Mouse (Mus musculus): ENCODE results near the gene Itsn1. TPM values are rescaled to one million over a fixed set of nuclear protein-coding genes. Genes with fewer than 3 reads are reported as not detected.

The Itsn1 gene
- total RNA-seq, 2 experiments from 2014 or later, result 40.5 to 53.6 TPM

DNA sequence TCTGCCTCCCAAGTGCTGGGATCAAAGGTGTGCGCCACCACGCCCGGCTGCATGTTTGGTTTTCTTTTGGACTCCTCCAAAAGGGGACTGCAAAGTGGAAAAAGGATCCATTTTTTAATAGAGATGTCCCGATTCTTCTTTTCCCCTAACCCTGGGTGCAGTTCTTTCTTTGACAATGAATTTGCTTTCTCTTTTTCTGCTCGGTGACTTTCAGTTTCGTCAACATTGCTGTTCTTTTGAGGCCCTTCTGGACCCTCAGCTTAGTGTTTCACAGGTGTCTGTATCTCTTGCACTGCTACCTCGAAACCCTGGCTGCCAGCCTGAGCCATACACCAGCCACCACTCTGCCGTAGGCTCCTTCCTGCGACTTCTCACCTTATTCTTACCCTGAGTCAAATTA, 66.5 kb downstream of the Itsn1 start:
- intact Hi-C loops (cut with DNase I), result loop anchor here (5.0 kb wide), 1 partner anchor 53 kb away; no protein-coding TSS in a partner anchor
- DNase-seq, result no peak

DNA sequence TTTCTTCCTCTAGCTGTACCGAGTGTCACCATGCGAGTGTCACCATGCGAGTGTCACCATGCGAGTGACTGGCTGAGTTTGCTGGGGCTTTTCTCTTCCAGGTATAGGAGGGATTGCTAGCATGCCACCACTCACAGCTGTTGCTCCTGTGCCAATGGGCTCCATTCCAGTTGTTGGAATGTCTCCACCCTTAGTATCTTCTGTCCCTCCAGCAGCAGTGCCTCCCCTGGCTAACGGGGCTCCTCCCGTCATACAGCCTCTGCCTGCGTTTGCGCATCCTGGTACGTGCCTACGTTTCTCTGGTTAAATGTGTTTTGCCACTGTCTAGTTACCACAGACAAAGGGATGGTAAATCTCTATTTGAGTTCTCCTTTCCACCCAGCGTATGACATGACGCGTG, 72.3 kb downstream of the Itsn1 start:
- intact Hi-C loops (cut with DNase I), result loop anchor here (5.0 kb wide), 1 partner anchor 69 kb away; no protein-coding TSS in a partner anchor
- peak in 1 of 2 experiments; percentile 61 for DNase-seq

DNA sequence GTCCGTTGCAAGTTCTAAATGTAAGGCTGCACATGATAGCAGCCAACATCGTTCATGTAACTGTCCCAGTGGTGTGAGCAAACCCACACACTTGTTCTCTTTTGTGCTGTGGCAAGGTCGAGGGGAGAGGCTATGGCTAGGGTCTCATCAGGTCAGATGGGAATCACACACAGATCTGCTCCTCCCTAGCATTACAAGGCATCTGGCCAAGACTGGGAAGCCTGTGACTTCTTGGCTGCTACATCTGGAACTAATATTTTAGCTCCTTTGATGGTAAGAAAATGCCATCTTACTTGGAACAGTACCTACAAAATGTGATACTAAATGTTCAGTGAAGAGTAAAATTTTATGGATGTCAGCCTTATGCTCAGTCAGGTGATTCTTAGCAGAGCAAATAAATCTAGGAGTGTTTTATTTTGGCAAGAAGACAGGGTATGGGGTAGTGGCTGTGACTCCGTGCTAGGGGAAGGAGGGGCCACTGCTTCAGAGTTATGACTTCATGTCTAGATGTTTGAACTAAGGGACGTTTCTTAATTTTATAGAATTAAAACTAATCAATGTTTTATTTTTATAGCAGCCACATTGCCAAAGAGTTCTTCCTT, 73.5 kb downstream of the Itsn1 start:
- intact Hi-C loops (cut with DNase I), result loop anchor here (5.0 kb wide), 1 partner anchor 70 kb away; no protein-coding TSS in a partner anchor
- DNase-seq, result no peak

DNA sequence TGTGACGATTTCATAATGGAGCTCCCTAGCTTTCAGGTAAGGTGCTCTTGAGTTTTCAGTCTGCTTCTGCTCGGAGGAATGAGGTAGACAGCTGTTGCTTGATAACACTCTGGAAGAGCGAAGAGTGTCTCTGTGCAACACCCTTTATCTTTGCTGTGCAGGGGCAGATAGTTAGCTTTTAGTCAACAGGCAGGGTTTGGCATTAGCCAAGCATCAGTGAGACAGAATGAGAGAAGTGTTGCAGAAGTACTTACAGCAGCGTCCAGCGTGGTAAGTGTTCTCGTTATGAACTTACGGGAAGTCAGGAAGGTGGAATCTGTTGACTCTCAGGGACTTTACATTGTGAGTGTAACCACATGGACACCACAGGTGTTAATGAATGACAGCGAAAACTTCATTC, 75.3 kb downstream of the Itsn1 start:
- DNase-seq, result no peak
- intact Hi-C loops (cut with DNase I), result loop anchor here (5.0 kb wide), 1 partner anchor 72 kb away; no protein-coding TSS in a partner anchor

DNA sequence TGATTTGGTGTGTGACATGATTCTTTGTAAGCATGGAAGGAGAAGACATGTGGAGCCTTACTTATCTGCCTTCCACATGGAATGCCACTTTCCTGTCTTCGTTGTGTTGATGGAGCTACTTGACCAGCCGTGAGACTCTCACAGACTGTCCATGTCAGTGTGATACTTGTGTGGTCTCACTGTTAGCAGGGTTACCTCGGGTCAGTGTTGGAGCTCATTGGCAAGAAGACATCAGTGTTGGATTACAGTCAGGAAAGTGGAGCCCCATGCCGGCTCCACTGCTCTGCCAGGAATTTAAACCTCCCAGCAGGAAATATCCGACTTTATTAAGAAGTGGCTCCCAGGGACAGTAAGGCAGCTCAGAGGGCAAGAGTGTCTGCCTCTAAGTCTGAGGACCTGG, 75.8 kb downstream of the Itsn1 start:
- intact Hi-C loops (cut with DNase I), result loop anchor here (5.0 kb wide), 1 partner anchor 73 kb away; no protein-coding TSS in a partner anchor
- peak; percentile 35 to 64 for DNase-seq

DNA sequence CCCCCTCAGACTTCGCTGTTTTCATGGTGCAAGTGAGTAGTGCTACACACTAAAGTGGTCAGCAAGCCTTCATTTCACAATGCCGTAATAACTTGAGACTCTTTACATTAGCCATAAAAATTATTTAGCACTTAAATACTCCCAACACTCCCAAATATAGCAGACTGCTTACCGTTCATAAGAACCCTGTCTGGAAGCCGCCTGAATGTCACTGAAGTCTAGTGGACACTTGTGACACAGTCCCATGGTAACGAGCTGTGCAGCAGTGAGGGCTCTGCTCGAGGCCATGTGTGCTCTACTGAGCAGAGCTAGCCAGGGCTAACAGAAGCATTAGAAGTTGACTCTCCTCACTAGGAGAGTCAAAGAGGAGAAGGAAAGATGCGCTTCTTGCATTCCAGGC, 81.2 kb downstream of the Itsn1 start:
- no peak for DNase-seq
- intact Hi-C loops (cut with DNase I), result no loop called here

DNA sequence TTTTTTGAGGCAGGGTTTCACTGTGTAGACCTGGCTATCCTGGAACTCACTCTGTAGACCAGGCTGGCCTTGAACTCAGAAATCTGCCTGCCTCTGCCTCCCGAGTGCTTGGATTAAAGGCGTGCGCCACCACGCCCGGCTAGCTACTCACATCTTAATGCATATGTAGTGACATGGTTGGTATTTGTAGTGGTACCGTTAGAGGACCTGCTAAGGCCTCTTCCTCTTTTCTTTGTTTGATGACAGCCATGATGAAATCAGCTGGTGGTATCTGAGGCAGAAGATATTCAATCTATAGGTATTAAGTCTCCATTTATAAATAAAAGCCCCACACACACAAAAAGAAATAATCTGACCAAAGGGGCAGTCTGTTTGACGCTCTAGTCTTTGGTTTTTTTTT, 82.3 kb downstream of the Itsn1 start:
- no peak for DNase-seq
- intact Hi-C loops (cut with DNase I), result no loop called here

DNA sequence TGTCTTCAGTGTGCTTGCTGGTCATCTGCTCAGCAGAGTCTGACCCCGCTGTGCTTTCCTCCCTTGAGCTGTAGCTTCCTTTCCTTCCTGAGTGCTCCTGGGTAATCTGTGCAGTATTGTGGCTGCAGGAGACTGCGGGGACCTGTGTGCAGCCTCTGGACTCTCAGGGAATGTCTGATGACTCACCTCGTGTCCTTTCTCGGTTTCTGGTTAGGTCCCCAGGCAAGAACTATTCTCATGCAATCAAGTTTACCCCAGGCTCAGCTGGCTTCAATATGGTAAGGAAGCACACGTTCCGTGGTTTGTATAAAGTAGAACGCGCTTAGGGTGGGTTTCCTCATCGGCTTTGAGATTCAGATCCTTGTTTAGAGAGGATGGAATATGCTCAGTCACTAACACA, 82.8 kb downstream of the Itsn1 start:
- intact Hi-C loops (cut with DNase I), result no loop called here
- DNase-seq, result no peak

DNA sequence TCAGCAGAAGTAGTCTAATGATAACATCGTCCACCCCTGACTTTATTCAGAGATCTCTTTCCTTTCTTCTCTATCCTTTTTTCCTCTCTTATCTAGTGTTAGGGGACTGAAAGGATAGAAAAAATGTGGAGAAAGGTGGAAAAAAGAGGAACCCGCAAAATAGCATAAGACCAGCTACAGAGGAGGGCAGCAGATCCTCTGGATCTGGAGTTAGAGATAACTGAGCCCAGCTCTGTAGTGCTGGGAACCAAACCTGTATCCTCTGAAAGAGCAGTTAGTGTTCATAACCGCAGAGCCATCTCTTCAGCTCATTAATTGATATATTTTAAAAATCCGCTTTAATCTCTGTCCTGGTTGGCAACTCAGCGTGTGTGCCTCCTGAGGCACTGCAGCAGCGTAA, 84.5 kb downstream of the Itsn1 start:
- no peak for DNase-seq
- intact Hi-C loops (cut with DNase I), result no loop called here

DNA sequence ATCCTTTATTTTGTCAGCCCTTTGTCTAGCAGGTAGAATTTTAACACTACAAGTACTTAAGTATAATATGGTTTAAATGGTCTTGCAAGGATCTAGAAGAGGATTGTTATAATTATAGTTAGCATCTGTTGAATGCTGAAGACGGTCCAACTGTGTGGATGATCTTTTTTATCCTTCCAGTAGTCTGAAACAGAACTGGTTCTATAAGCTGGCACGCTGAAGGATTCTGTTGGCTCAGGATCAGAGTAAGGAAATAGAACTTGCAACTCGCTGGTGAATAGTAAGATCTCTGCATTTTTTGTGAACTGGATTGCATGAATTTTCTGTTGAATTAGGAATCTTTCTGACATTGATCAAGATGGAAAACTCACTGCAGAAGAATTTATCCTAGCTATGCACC, 86.0 kb downstream of the Itsn1 start:
- intact Hi-C loops (cut with DNase I), result no loop called here
- no peak for DNase-seq

DNA sequence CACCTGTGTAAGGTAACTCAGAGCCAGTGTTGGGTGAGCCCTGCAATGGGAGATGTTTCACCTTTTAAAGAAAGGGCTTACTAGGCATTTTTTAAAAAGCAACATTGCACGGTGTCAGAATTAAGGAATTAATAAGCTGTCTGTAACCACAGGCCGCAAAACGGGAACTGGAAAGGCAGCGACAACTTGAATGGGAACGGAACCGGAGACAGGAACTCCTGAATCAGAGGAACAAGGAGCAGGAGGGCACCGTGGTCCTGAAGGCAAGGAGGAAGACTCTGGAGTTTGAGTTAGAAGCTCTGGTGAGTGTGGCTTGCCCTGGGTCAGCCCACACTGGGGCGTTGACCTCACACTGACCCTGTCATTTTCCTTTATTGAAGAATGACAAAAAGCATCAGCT, 91.2 kb downstream of the Itsn1 start:
- DNase-seq, result no peak
- intact Hi-C loops (cut with DNase I), result no loop called here

DNA sequence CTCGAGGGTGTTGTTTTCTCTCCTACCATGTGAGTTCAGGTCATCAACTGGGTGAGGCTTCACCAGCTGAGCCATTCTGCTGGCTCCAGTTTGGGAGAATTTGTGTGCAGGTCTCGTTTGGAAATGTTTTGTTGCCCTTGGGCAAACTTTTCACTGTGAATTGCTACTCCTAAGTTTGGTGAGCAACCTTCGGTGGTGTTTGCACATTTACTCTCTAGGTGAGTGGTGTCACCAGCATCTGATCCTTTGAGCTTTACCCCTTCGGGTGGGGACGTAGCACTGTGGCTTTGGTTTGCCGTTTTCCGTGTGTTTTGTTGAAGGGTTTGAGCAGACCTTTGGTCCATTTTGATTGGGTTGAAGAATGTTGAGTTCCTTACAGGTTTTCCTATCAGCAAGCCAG, 93.2 kb downstream of the Itsn1 start:
- intact Hi-C loops (cut with DNase I), result no loop called here
- no peak for DNase-seq

DNA sequence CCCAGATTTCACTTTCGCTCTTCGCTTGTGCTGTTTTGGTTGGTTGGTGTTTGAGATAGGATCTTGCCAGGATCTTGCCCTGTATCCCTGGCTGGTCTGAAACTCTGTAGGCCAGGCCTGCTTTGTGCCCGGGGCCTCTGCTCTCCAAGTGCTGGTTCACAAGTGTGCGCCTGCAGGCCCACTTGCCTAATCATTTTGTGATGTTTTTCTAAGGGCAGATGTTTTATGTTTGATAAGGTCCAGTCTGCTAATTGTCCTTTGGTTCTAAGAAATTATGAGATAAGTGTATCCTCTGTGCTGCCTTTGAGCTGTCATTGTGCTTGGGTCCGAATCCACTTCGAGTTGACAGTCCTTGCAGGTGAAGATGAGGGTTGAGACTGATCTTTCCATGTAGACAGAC, 93.7 kb downstream of the Itsn1 start:
- DNase-seq, result no peak
- intact Hi-C loops (cut with DNase I), result no loop called here

DNA sequence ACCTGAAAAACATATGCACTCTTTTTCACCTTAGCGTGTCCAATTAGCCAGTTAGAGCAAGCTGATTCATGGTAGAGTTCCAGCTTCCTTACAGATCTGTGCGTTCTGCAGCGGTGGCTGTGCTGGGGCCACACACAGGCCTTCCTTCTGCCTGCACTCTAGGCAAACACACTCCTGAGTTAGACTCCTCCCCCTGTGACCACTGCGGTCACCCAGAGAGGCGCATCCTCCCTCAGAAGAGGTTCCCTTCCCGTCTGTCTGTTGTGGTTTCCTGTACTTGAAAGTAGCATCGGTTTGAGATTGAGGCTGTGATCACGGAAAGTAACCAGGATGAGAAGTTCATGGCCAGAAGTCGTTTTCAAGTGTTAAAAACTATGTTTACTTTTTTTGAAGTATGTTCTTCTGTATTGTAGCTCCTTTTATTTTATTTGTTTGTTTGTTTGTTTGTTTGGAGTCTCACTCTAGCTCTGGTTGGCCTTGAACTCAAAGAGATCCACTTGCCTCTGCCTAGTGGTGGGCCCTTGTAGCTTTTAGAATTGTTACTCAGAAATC, 96.8 kb downstream of the Itsn1 start:
- intact Hi-C loops (cut with DNase I), result no loop called here
- peak in 1 of 2 experiments; percentile 23 for DNase-seq

DNA sequence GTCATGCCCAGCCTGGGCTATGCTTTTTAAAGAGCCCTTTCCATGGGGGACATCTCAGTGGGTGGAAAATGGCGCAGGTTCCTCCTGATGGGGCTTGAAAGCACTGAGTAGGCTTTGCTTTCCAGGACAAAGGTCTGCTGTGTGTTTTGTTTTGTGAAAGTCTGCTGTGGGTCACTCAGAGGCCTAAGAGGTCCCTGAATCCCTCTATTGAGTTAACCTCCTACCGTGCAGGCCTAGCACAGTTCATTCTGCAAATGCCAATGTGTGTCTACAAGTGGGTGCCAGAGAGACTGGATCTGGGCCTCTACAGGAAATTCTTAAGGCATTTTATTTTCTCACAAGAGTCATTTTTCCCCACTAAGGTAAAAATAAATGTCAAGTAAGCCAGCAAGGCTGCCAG, 97.8 kb downstream of the Itsn1 start:
- intact Hi-C loops (cut with DNase I), result no loop called here
- no peak for DNase-seq

DNA sequence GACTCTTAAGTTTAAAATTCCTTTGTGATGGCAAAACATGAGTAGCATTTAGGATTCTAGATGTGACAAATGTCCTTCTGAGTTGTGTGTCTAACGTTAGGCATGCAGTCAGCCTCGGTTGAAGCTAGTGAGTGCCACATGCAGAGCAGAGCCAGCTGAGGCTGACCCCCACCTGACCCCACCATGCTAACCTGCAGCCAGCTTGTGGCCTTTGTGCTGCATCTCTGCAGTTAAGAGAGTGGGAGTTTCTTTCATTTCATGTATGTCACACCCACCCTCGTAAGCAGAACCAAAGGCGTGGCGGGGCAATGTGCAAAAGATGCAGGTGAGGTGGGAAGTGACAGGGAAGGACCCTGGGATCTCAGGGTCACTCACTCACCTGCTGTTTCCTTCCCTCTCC, 98.4 kb downstream of the Itsn1 start:
- no peak for DNase-seq
- intact Hi-C loops (cut with DNase I), result no loop called here

DNA sequence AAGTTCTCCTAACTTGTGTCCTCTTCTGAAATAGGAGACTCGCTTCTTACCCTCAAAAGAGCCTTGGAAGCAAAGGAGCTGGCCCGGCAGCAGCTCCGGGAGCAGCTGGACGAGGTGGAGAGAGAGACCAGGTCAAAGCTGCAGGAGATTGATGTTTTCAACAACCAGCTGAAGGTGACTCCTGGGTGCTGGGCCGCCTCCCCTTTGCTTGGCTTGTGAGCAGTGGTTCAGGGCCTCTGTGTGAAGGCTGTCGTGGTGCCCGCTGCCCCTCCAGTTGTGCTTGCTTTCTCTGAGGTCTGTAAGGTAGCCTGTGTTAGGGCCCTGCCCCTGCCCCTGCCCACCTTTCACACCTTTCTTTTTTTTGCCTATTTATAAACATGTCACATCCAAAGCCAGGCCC, 99.1 kb downstream of the Itsn1 start:
- no peak for DNase-seq
- intact Hi-C loops (cut with DNase I), result no loop called here

DNA sequence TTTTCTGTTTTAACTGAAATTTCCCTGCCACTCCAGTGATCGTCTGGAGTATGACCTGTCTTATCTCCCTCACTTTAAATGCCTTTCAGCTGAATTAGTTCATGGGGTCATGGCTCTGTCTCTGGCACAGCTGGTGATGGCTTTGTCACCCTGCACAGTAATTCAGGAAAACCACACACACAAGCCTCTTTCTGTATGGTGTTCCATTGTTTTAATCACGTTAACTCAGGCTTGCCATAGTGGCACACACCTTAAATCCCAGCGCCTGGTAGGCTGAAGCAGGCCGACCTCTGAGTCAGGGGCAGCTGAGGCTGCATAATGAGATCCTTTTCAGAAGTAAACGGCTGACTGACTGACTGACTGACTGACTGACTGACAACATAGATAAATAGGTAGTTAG, 99.5 kb downstream of the Itsn1 start:
- no peak for DNase-seq
- intact Hi-C loops (cut with DNase I), result no loop called here

DNA sequence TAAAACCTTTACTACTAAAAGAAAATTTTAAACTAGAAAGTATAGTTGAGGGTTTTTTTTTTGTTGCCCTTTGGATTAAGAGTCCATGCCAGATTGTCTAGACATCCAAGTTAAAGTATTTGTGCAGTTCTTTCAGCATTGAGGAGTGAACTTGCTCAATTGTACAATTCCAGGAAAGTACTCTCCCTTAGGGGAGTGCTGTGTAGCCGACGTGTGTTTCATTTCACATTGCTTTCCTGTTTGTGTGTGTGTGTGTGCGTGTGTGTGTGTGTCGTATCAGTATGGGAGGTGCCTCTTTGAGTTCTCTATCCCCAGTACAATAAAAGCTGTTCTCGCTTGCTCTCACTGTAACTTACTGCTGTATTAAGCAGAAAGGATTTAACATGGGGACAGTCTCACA, 100.0 kb downstream of the Itsn1 start:
- intact Hi-C loops (cut with DNase I), result no loop called here
- DNase-seq, result peak in 1 of 2 experiments; percentile 31

DNA sequence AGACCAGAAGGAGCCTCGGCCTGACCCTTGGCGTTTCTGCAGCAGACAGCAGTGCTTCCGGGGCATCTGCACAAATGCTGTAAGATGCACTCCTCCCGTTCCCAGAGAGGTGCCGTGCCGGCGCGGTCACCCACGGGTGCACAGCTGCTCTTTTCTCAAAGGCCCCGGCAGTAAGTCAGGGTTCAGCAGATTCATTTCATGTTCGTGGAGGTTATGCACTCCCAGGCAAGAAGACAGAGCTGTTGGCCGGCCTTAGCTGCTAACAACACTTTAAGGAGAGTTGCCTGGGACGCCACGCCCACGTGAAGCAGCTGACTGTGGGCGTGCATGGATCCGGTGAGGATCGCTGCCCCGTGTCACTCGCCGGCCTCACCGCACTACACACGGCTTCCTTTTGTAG, 101.2 kb downstream of the Itsn1 start:
- no peak for DNase-seq
- intact Hi-C loops (cut with DNase I), result no loop called here

DNA sequence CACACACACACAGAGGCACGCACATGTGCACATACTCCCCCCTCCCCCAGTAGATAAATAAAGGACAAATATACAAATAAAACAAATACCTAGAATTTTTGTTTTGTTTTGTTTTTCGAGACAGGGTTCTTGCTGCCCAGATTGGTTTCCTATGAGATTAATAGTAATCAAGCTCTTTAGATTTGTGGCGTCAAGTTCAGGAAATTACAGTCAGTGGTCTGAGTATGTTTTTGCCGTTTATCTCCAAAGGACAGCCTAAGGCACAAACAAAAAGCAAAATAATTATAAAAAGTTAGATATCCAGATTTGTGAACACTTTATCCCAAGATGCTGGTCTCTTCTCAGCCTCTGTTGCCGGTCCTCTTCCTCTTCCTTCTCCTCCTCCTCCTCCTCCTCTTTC, 104.0 kb downstream of the Itsn1 start:
- no peak for DNase-seq
- intact Hi-C loops (cut with DNase I), result no loop called here

DNA sequence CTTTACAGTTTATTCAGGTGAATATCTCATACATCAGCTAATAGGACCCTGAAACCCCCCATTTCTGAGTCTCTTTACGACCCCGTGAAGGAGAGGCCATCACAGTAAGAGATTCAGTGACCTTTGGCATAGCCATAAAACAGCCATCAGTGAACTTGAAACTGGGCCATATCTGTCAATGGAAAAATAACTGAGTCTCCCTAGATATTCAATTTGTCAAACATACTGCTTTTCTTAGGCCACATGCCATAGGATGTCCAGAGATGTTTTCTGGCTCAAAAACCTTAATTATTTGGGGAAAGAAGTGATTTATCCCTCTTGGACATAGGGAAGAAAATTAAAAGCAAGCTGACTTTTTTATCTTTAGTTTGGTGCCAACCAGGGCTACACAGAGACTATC, 104.5 kb downstream of the Itsn1 start:
- no peak for DNase-seq
- intact Hi-C loops (cut with DNase I), result no loop called here

DNA sequence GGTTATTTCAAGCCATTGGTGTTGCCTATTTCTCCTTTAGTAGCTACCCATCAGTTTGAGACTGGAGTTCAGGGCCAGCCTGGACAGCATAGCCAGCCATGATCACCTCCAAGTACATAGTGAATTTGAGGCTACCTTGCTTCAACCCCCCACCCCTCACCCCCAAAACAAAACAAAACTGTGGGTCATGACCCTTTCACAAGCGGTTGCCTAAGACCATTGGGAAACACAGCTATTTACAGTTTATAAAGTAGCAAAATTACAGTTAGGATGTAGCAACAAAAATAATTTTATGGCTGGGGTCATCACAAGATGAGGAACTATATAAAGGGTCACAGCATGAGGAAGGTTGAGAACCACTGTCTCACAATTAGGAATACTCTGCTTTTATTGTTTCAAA, 104.9 kb downstream of the Itsn1 start:
- intact Hi-C loops (cut with DNase I), result no loop called here
- no peak for DNase-seq
